Mouse (Mus musculus) layer of hippocampus, adult 2 months (tissue): ENCODE measurements around the gene Slc10a7. TPM values are rescaled to one million over a fixed set of nuclear protein-coding genes. Genes with fewer than 3 reads are reported as not detected.

Experiments
- DNase-seq, 2 experiments: peaks; one replicate each; pipeline ENCODE4 v3.0.0; 2022; ENCODE audit warnings: low spot score in 2 of 2
- H3K27ac ChIP-seq: fragments of 200-600 bp; 2 replicates; pipeline ENCODE4 v1.8.1; 2022
- H3K4me3 ChIP-seq: fragments of 200-600 bp; 2 replicates; pipeline ENCODE4 v1.8.1; 2022; ENCODE audit warnings: mild to moderate bottlenecking
- CTCF ChIP-seq: fragments of 200-600 bp; conservative IDR thresholded peaks from 2 replicates; pipeline ENCODE4 v1.8.1; 2022; ENCODE audit warnings: antibody characterized with exemption, mild to moderate bottlenecking, moderate library complexity
- total RNA-seq, 2 experiments: library from RNA; stranded (reverse); gene quantifications; 2 replicates each; pipeline ENCODE4 v1.2.3; 2021

Slc10a7 gene
- total RNA-seq, 2 experiments from 2014 or later: 7.2 to 7.9 TPM

DNA sequence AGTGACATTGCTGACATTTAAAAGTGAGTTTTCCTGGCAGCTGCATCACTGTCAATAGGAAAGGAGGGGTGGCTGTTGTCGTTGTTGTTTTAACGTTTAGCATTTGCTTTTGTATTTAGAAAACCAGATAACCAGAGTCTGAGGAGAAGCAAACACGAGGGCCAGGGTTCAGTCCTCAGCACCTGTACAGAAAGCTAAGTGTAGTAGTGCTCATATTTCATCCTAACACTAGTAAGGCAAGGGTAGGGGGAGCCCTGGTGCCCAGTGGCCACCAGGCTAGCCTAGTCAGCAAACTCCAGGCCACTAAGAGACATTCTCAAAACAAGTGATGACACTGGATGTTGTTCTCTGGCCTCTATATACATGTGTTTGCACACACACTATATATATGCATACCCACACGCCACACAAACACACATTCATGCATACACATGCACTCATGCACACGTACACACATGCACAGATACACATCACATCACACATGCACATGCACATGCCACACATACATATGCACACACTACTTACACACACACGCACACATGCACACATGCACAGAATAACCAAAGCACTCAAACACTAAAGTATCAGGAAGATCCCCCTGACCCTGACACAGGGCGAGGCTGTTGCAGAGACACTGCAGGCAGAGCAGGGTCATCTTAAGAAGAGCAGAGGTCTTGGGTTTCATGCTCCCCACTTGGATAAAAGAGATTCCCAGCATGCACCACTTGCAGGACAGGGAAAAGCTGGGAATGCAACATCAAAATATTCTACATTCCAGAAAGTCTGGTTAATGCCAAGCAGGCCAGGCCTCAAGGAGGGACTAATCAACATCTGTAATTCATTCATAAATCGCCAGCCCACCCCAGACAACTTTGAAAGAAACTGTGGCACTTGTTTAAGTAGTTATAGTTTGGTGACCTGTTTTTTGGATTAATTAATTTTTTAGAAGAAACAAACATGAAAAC is 241.0 kb downstream of the Slc10a7 start:
- DNase-seq: no peak
- no peak for TF ChIP-seq CTCF
- Histone ChIP-seq H3K27ac (no peak overlapping the region), H3K4me3 (no peak overlapping the region)

- no peak for TF ChIP-seq CTCF
- DNase-seq: no peak
- Histone ChIP-seq H3K4me3 (no peak overlapping the region), H3K27ac (no peak overlapping the region)
Measured at GRCm38 (mm10) chr8:78751151-78751550, 242.0 kb downstream of the Slc10a7 start.

DNA sequence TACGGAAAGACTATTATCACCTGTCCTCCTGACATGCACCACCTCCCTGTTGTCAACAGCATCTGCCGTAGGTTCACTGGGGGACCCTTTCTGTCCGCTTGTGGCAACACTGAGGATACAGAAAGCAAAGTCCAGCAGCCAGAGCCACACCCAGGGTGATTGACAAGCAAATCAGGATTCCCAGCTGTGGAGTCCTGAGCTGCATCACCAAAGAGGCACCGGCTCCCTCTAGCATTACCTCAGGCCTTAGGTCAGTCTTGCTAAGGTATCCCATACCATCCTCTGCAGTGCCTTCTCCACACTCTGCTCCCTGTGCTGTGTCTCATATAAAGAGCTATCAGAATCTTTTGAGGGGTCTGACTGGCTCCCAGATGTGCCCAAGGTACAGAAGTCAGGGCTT is 245.8 kb downstream of the Slc10a7 start:
- Histone ChIP-seq H3K4me3 (no peak overlapping the region), H3K27ac (no peak overlapping the region)
- TF ChIP-seq CTCF: no peak
- DNase-seq: no peak

- no peak for TF ChIP-seq CTCF
- Histone ChIP-seq H3K27ac (no peak overlapping the region), H3K4me3 (no peak overlapping the region)
- DNase-seq: no peak
Measured at GRCm38 (mm10) chr8:78759139-78759538, 250.0 kb downstream of the Slc10a7 start.

GRCm38 (mm10) chr8:78764976-78765375 is 255.8 kb downstream of the Slc10a7 start:
- Histone ChIP-seq H3K27ac (no peak overlapping the region), H3K4me3 (no peak overlapping the region)
- TF ChIP-seq CTCF: no peak
- DNase-seq: no peak

DNA sequence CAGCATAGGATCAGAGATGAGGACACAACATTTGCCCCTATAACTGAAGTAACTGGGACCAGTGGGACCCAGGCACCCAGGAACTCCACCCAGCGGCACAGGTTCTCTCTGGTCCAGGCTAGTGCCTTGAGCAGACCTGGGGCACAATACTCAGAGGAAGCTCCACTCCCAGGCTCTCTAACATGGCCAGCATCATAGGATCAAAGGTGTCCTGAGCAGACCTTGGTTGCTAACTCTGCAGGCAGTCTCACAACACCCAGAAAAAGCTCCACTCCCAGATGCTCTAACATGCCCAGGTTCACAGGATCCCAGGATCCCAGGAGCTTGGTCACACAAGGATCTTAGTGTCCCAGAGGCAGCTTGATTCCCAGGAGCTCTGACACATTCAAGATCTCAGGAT is 256.4 kb downstream of the Slc10a7 start:
- no peak overlapping the region for H3K4me3 ChIP-seq
- no peak overlapping the region for H3K27ac ChIP-seq
- TF ChIP-seq CTCF: no peak
- no peak for DNase-seq

- Histone ChIP-seq H3K27ac (no peak overlapping the region), H3K4me3 (no peak overlapping the region)
- no peak for DNase-seq
- TF ChIP-seq CTCF: no peak
Measured at GRCm38 (mm10) chr8:78770584-78770983, 261.4 kb downstream of the Slc10a7 start.

DNA sequence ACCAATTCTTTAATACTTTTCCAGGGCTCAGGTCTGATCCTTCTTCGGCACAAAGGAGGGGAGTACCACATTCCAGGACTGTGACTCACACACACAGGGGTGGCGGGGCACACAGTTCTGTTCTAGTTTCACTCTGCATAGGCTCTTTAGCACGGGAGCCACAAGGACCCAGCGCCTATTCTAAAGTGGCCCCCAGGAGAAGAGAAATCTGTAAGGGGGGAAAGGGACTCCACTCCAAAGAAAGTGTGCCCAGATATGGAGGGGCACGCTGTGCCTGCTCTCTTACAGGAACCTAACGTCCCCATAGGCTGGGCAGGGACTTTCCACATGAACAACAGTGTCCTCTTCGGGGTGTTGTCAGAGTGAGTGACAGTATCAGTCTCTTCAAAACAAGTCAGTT is 262.1 kb downstream of the Slc10a7 start:
- Histone ChIP-seq H3K4me3 (no peak overlapping the region), H3K27ac (no peak overlapping the region)
- no peak for TF ChIP-seq CTCF
- DNase-seq: no peak

DNA sequence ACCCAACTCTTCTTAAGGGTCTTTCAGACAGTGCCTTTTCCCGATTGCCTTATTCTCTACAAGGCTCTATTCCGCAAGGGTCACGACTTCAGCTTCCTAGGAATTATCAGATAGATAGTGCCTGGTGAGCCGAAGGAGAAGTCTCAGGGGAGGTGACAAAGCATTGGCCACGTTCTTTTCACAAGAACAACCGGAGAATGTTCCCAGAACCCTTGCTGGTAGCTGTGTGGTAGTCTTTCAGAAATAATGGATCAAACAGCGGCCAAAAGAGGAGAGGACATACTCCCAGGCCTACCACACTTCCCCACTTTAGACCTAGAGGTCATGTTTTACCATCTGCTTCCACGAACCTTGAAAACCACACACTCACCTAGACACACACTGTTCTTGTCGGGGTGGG is 267.7 kb downstream of the Slc10a7 start:
- no peak overlapping the region for H3K27ac ChIP-seq
- TF ChIP-seq CTCF: no peak

More for the DNA sequence above, 267.7 kb downstream of the Slc10a7 start:
- H3K4me3 ChIP-seq: no peak overlapping the region
- no peak for DNase-seq

Other genes starting within 250 kb of the Slc10a7 start
- not detected for gene Pou4f2, start 72.7 kb upstream of the Slc10a7 start, total RNA-seq
- 10 to 100 TPM; 55.8 to 56.9 TPM for gene Rbmxl1, start 448 bp upstream of the Slc10a7 start, total RNA-seq